Mouse (Mus musculus): ENCODE results near the gene Mul1. TPM values are rescaled to one million over a fixed set of nuclear protein-coding genes. Genes with fewer than 3 reads are reported as not detected.
A peak's percentile ranks its signal among the peaks of the same experiment; 100 is the strongest.
"Not testable (repeated sequence)": the region's sequence is repeated elsewhere in the genome, so short reads cannot be mapped to it uniquely, and the experiment has no call there.

Gene Mul1
- 10 to 100 TPM; 51.3 to 62.9 (median 55.8) TPM for total RNA-seq (2022)

GRCm38 (mm10) chr4:138434347-138435316, at the start of gene Mul1:
Gene Mul1, plus strand, starts transcription at chr4:138434671.
- DNase-seq (ENCODE audit: low spot score in 2 of 2), result peak; percentile 95 to 96

DNA sequence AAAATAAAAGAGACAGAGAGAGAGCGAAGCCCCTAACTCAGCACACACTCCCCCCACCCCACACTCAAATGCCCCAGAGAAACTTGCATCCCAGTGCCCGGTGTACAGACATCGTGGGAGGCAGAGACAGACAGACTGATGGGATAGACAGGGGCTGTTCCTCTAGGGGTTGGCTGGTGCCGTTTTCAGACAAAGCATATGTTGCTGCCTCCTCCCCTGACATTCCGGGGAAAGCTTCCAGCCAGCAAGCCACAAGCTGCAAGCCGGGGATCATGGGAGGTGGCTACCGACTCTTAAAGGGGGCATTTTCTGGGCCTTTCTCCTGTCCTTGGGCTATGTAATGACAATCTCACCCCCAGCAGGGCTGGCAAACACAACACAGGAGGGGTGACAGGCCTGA, 40.8 kb upstream of the Mul1 start:
- no peak for DNase-seq (ENCODE audit: low spot score in 2 of 2)

DNA sequence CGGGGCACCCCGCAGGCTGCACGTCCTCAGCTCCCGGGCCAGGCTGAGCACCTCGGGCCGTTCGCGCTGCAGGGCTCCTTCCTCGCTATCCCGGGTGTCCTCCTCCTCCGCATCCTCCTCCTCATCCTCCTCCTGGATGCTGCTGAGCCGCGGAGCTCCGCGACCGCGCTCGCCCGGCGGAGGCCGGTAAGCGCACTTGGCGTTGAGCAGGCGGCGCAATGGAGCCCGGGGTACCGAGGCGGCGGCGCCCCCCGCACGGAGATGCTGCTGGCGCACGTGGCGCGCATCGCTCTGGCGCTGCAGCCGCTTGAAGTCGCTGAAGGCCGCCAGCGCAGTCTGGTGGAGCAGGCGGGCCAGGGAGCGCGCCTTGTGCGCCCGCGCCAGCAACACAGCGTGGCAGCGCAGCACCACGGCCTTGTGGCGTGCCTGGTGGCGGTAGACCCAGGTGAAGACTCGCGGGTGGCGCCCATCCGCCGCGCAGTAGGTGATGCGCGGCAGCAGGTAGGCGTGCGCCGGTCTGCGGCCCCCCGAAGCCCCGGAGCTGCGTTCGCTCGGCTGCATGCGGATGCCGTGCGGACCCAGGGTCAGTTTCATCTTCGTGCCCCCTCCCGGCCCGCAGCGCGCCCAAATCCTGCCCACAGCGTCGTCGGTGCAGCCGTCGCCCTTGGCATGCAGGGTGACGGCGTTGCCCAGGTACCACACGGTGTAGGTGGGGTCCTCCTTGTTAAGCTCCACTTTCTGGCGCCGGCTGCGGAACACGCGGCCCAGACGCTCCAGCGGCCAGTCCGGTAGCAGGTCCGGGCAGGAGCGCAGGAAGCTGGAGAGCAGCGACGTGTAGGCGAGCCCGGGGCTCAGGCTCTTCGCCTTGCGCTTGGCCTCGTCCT, 39.1 kb upstream of the Mul1 start:
- DNase-seq (ENCODE audit: low spot score in 2 of 2), result peak in 1 of 2 experiments; percentile 49

GRCm38 (mm10) chr4:138395971-138396645, 38.4 kb upstream of the Mul1 start, which contains the start of gene Fam43b:
Gene Fam43b, minus strand, starts transcription at chr4:138396528.
- DNase-seq (ENCODE audit: low spot score in 2 of 2), result peak; percentile 66 to 80

DNA sequence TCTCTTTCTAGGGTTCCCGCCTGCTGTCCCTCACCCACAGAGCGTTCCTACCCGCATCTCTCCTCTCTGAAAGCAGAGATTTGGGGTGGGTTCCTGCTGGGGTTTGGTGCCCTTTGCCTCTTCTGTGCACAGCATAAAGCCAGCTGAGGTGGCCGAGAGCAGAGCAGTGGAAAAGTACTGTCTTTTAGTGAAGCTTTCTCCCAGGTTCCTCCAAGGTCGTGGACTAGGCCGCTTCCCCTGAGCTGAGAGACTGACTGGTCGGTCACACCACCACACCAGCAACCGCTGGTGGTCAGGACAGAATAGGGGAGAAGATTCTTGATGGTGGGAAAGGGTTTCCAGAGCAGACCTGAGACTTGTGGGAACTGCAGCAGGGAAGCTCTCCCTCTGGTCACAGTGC, 37.8 kb upstream of the Mul1 start:
- no peak for DNase-seq (ENCODE audit: low spot score in 2 of 2)

GRCm38 (mm10) chr4:138404806-138405205, 29.7 kb upstream of the Mul1 start:
- no peak for DNase-seq (ENCODE audit: low spot score in 2 of 2)

DNA sequence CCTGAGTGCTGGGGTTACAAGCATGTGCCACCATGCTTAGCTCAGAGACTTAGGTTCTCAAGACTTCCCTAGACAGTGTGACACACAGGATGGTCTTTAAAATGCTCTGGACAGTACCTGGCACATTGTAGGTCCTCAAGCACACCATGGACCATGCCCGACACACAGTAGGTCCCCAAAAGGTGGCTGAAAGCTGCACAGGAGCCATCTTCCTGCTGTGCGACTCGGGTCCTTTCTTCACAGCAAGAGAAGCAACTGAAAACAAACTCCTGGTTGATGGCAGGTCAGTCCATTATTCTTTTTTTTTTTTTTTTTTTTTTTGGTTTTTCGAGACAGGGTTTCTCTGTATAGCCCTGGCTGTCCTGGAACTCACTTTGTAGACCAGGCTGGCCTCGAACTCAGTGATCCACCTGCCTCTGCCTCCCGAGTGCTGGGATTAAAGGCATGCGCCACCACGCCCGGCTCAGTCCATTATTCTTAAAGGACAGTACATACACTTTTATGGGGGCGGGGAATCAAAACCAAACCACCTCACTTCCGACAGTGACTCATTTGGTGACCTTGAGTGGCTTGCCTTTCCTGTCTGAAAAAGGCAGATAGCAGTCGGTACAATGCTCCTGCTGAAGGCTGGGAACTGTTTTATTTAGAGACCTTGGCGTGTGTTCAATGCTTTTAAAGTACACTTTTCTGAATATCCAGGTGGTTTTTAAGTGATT, 26.8 kb upstream of the Mul1 start:
- DNase-seq (ENCODE audit: low spot score in 2 of 2), result no peak

- DNase-seq (ENCODE audit: low spot score in 2 of 2), result no peak
Measured at GRCm38 (mm10) chr4:138411011-138411410, 23.5 kb upstream of the Mul1 start.

GRCm38 (mm10) chr4:138411504-138412121, 22.9 kb upstream of the Mul1 start:
- DNase-seq (ENCODE audit: low spot score in 2 of 2), result no peak

DNA sequence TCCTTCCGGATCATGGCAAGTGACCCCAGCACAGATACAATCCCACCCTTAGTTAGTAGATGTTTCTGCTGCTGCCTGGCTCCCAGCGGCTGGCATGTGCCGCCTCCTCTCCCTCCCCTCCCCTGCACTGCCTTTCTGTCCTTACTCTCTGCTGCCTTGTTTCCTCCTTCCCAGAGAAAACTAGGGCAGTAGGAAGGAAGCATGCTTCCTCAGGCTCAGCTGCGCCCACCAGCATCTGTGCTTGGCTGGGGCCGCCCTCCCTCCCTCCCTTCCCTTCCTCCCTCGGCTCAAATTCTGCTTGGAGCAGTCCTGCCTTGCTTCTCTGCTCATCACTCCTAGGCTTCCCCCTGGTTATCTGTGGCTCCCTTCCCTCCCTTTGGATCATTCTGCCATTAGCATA, 19.7 kb upstream of the Mul1 start:
- DNase-seq (ENCODE audit: low spot score in 2 of 2), result peak in 1 of 2 experiments; percentile 51

DNA sequence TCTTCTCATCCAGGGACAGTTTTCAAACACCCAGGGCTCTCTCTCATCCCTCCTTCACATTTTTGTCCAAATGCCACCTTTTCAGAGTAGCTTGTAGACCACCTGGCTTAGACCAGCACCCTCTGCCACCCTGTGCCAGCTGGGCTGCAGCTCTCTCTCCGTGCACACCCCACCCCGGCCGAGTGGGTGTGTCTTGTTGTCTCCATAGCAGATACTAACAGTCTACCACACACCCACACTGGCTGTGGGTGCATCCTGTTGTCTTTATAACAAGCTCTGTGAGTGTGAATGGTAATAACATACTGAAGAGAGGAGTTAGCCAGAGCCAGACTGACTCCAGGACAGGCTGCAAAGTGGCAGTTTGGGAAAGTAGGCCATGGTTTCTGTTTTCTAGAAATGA, 18.5 kb upstream of the Mul1 start:
- DNase-seq (ENCODE audit: low spot score in 2 of 2), result peak; percentile 49 to 57

- no peak for DNase-seq (ENCODE audit: low spot score in 2 of 2)
Measured at GRCm38 (mm10) chr4:138416414-138416813, 18.1 kb upstream of the Mul1 start.

DNA sequence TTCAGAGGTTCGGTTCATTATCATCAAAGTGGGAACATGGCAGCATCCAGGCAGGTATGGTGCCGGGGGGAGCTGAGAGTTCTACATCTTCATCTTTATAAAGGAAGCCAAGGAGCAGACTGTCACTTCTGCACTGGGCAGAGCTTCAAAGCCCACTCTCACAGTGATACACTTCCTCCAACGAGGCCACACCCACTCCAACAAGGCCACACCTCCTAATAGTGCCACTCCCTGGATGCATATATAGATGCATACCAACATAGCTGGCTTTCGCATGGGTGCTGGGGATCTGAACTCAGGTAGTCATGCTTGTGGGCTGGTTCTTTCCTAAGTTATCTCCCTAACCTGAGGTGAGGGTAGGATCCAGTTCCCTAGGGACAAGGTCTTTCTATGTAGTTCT, 16.6 kb upstream of the Mul1 start:
- no peak for DNase-seq (ENCODE audit: low spot score in 2 of 2)

- no peak for DNase-seq (ENCODE audit: low spot score in 2 of 2)
Measured at GRCm38 (mm10) chr4:138418340-138418957, 16.0 kb upstream of the Mul1 start.

DNA sequence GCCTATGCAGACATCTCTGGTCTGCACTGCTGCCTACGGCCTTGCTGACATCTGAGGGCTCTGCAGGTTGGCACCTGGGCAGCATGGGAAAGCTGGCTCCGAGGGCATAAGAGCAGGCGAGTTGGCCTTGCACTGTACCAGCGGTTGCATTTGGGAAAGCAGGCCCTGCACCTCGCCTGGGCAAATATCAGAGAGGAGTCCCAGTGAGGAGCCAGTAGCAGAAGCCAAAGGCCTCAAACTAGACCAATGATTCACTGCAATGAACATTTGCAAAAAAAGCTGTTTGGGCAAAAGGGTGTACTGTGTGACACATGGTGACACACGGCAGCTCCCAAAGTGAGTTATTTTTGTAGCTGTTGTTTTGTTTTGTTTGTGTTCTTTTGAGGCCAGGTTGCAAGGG, 9.4 kb upstream of the Mul1 start:
- DNase-seq (ENCODE audit: low spot score in 2 of 2), result no peak

- not testable (repeated sequence) for DNase-seq (ENCODE audit: low spot score in 2 of 2)
Measured at GRCm38 (mm10) chr4:138425604-138426003, 8.9 kb upstream of the Mul1 start.

GRCm38 (mm10) chr4:138426778-138427705, 7.4 kb upstream of the Mul1 start:
- peak; percentile 86 to 92 for DNase-seq (ENCODE audit: low spot score in 2 of 2)

- no peak for DNase-seq (ENCODE audit: low spot score in 2 of 2)
Measured at GRCm38 (mm10) chr4:138429778-138430177, 4.7 kb upstream of the Mul1 start.

GRCm38 (mm10) chr4:138431340-138431739, 3.1 kb upstream of the Mul1 start:
- no peak for DNase-seq (ENCODE audit: low spot score in 2 of 2)

Measured in layer of hippocampus, adult 8-10 months (tissue).